Mouse (Mus musculus) forebrain, embryonic 13.5 days (tissue): ENCODE data around the gene Rtl1. TPM values are rescaled to one million over a fixed set of nuclear protein-coding genes. Genes with fewer than 3 reads are reported as not detected.
A peak's percentile ranks its signal among the peaks of the same experiment; 100 is the strongest.

ENCODE experiments used
- ATAC-seq: fragments of 200-750 bp; cut with Nextera tagmentation; 2 replicates; pipeline ENCODE4 v1.8.0; 2017
- H3K27ac ChIP-seq: fragments of 300-500 bp; sonication (generic); 2 replicates; pipeline ENCODE4 v1.5.1; 2015; ENCODE audit warnings: inconsistent platforms, mild to moderate bottlenecking, moderate library complexity
- H3K27me3 ChIP-seq: fragments of 300-500 bp; sonication (generic); 2 replicates; pipeline ENCODE4 v1.6.1; 2015; ENCODE audit warnings: mild to moderate bottlenecking, inconsistent platforms
- H3K36me3 ChIP-seq: fragments of 300-500 bp; sonication (generic); 2 replicates; pipeline ENCODE4 v1.6.1; 2015; ENCODE audit warnings: mild to moderate bottlenecking, inconsistent platforms; ENCODE audit not compliant: poor library complexity, severe bottlenecking
- H3K4me1 ChIP-seq: fragments of 300-500 bp; sonication (generic); 2 replicates; pipeline ENCODE4 v1.6.1; 2015; ENCODE audit warnings: inconsistent platforms
- H3K4me2 ChIP-seq: fragments of 300-500 bp; sonication (generic); 2 replicates; pipeline ENCODE4 v1.6.1; 2015; ENCODE audit warnings: inconsistent platforms, mild to moderate bottlenecking, moderate library complexity
- H3K4me3 ChIP-seq: fragments of 300-500 bp; sonication (generic); 2 replicates; pipeline ENCODE4 v1.5.1; 2015; ENCODE audit warnings: mild to moderate bottlenecking, inconsistent platforms
- H3K9ac ChIP-seq: fragments of 300-500 bp; sonication (generic); 2 replicates; pipeline ENCODE4 v1.6.1; 2015; ENCODE audit warnings: mild to moderate bottlenecking, inconsistent platforms
- H3K9me3 ChIP-seq: fragments of 300-500 bp; sonication (generic); replicated peaks from 2 replicates; pipeline ENCODE4 v1.6.1; 2016; ENCODE audit warnings: inconsistent platforms
- WGBS: fragments of 180-500 bp; shearing (Covaris S2); methylation state at CpG from one replicate; pipeline ENCODE4 v1.1.7; 2015; 5-methylcytosine and 5-hydroxymethylcytosine counted together
- polyA plus RNA-seq: library from polyadenylated mRNA; unstranded; fragments of >200 nt; fragmentation: Nextera tagmentation; extraction: Ambion mirVana; gene quantifications from 2 replicates; pipeline ENCODE4 v1.2.1, GENCODE M21; 2015

The Rtl1 gene
- polyA plus RNA-seq, 1 experiment from 2014 or later, result 0.99 TPM

- H3K36me3 ChIP-seq, result peaks cover 61% of the 10 kb centered on the region
- ATAC-seq, result no peak
- peaks cover 33% of the 10 kb centered on the region for H3K4me1 ChIP-seq
- H3K4me2 ChIP-seq, result no peak overlapping the region
- no peaks in the 10 kb centered on the region; the same call in 1 of the 2 replicates for H3K27me3 ChIP-seq
- no peak overlapping the region for H3K9ac ChIP-seq
- H3K9me3 ChIP-seq, result peaks cover 18% of the 10 kb centered on the region
- no peak overlapping the region for H3K27ac ChIP-seq
- 55% methylated on average over 13 of the region's 13 CpGs for WGBS
- no peak overlapping the region for H3K4me3 ChIP-seq
Measured at GRCm38 (mm10) chr12:109608576-109609440, 8.7 kb upstream of the Rtl1 start.

GRCm38 (mm10) chr12:109607953-109608352, 7.8 kb upstream of the Rtl1 start:
- Histone ChIP-seq H3K9me3 (peaks cover 18% of the 10 kb centered on the region), H3K4me3 (no peak overlapping the region), H3K36me3 (peaks cover 69% of the 10 kb centered on the region), H3K27ac (no peak overlapping the region), H3K9ac (no peak overlapping the region), H3K4me1 (peaks cover 27% of the 10 kb centered on the region), H3K4me2 (no peak overlapping the region), H3K27me3 (no peaks in the 10 kb centered on the region; the same call in 1 of the 2 replicates)
- WGBS, result 30% methylated on average over 9 of the region's 9 CpGs
- ATAC-seq, result no peak

GRCm38 (mm10) chr12:109607191-109607590, 7.1 kb upstream of the Rtl1 start:
- peaks cover 70% of the 10 kb centered on the region for H3K36me3 ChIP-seq
- peaks cover 27% of the 10 kb centered on the region for H3K4me1 ChIP-seq
- no peak for ATAC-seq
- H3K9ac ChIP-seq, result no peak overlapping the region
- no peak overlapping the region for H3K27ac ChIP-seq
- no peak overlapping the region for H3K4me2 ChIP-seq
- H3K9me3 ChIP-seq, result peaks cover 18% of the 10 kb centered on the region
- H3K27me3 ChIP-seq, result no peaks in the 10 kb centered on the region; the same call in 1 of the 2 replicates
- no peak overlapping the region for H3K4me3 ChIP-seq
- WGBS, result 44% methylated on average over 9 of the region's 9 CpGs

GRCm38 (mm10) chr12:109604982-109605721, 5.0 kb upstream of the Rtl1 start:
- H3K4me2 ChIP-seq, result no peak overlapping the region
- H3K27ac ChIP-seq, result no peak overlapping the region
- no peak for ATAC-seq
- peaks cover 27% of the 10 kb centered on the region for H3K4me1 ChIP-seq
- H3K27me3 ChIP-seq, result no peaks in the 10 kb centered on the region; the same call in 1 of the 2 replicates
- H3K36me3 ChIP-seq, result peaks cover 66% of the 10 kb centered on the region
- no peak overlapping the region for H3K9ac ChIP-seq
- no peak overlapping the region for H3K4me3 ChIP-seq
- H3K9me3 ChIP-seq, result peaks cover 8% of the 10 kb centered on the region
- WGBS, result 57% methylated on average over 16 of the region's 16 CpGs

GRCm38 (mm10) chr12:109598551-109599250, 1.4 kb downstream of the Rtl1 start:
- Histone ChIP-seq H3K36me3 (peaks cover 51% of the 10 kb centered on the region), H3K9ac (no peak overlapping the region)

GRCm38 (mm10) chr12:109596726-109597125, 3.4 kb downstream of the Rtl1 start:
- H3K4me3 ChIP-seq, result no peak overlapping the region
- H3K27me3 ChIP-seq, result no peaks in the 10 kb centered on the region
- 0 out of 2 replicates have a peak, but pooled peaks cover 15% of the 10 kb centered on the region for H3K4me1 ChIP-seq
- ATAC-seq, result no peak
- H3K27ac ChIP-seq, result no peak overlapping the region
- peaks cover 60% of the 10 kb centered on the region for H3K36me3 ChIP-seq
- no peak overlapping the region for H3K9ac ChIP-seq
- H3K4me2 ChIP-seq, result no peak overlapping the region
- 78% methylated on average over 3 of the region's 3 CpGs for WGBS
- no peaks in the 10 kb centered on the region for H3K9me3 ChIP-seq

More at GRCm38 (mm10) chr12:109598551-109599250, 1.4 kb downstream of the Rtl1 start:
- Histone ChIP-seq H3K4me1 (0 out of 2 replicates have a peak, but pooled peaks cover 15% of the 10 kb centered on the region), H3K4me3 (no peak overlapping the region), H3K4me2 (no peak overlapping the region), H3K9me3 (no peaks in the 10 kb centered on the region), H3K27me3 (no peaks in the 10 kb centered on the region), H3K27ac (no peak overlapping the region)
- ATAC-seq, result no peak
- WGBS, result 79% methylated on average over 12 of the region's 12 CpGs

GRCm38 (mm10) chr12:109596232-109596631, 3.9 kb downstream of the Rtl1 start:
- Histone ChIP-seq H3K9me3 (no peaks in the 10 kb centered on the region), H3K27me3 (no peaks in the 10 kb centered on the region), H3K9ac (no peak overlapping the region), H3K4me1 (0 out of 2 replicates have a peak, but pooled peaks cover 15% of the 10 kb centered on the region), H3K4me3 (no peak overlapping the region), H3K4me2 (no peak overlapping the region), H3K27ac (no peak overlapping the region), H3K36me3 (peaks cover 59% of the 10 kb centered on the region)
- 54% methylated on average over 8 of the region's 8 CpGs for WGBS
- no peak for ATAC-seq

- ATAC-seq, result no peak
- H3K4me3 ChIP-seq, result no peak overlapping the region
- H3K27ac ChIP-seq, result peak overlapping the region; percentile 31; the same call in 1 of the 2 replicates
- peaks cover 55% of the 10 kb centered on the region for H3K36me3 ChIP-seq
- H3K9ac ChIP-seq, result no peak overlapping the region
- 89% methylated on average over 6 of the region's 6 CpGs for WGBS
- H3K4me2 ChIP-seq, result no peak overlapping the region
- H3K9me3 ChIP-seq, result no peaks in the 10 kb centered on the region
- 0 out of 2 replicates have a peak, but pooled peaks cover 15% of the 10 kb centered on the region for H3K4me1 ChIP-seq
- no peaks in the 10 kb centered on the region for H3K27me3 ChIP-seq
Measured at GRCm38 (mm10) chr12:109595753-109596152, 4.4 kb downstream of the Rtl1 start.

GRCm38 (mm10) chr12:109594961-109595360, 5.2 kb downstream of the Rtl1 start:
- Histone ChIP-seq H3K4me1 (0 out of 2 replicates have a peak, but pooled peaks cover 15% of the 10 kb centered on the region), H3K27me3 (no peaks in the 10 kb centered on the region), H3K9me3 (no peaks in the 10 kb centered on the region), H3K27ac (no peak overlapping the region), H3K36me3 (peaks cover 56% of the 10 kb centered on the region), H3K9ac (no peak overlapping the region), H3K4me2 (no peak overlapping the region), H3K4me3 (no peak overlapping the region)
- WGBS, result 90% methylated on average over 7 of the region's 7 CpGs
- ATAC-seq, result no peak

GRCm38 (mm10) chr12:109582185-109582584, 17.9 kb downstream of the Rtl1 start:
- peaks cover 53% of the 10 kb centered on the region for H3K36me3 ChIP-seq

GRCm38 (mm10) chr12:109572259-109572658, 27.9 kb downstream of the Rtl1 start:
- Histone ChIP-seq H3K36me3 (peaks cover 93% of the 10 kb centered on the region), H3K9ac (no peak overlapping the region), H3K27me3 (no peaks in the 10 kb centered on the region), H3K9me3 (no peaks in the 10 kb centered on the region), H3K4me3 (no peak overlapping the region), H3K4me2 (no peak overlapping the region), H3K4me1 (no peaks in the 10 kb centered on the region), H3K27ac (no peak overlapping the region)
- no peak for ATAC-seq
- WGBS, result 89% methylated on average over 4 of the region's 4 CpGs

More at GRCm38 (mm10) chr12:109582185-109582584, 17.9 kb downstream of the Rtl1 start:
- no peaks in the 10 kb centered on the region for H3K4me1 ChIP-seq
- no peaks in the 10 kb centered on the region for H3K27me3 ChIP-seq
- H3K9me3 ChIP-seq, result no peaks in the 10 kb centered on the region
- ATAC-seq, result no peak
- no peak overlapping the region for H3K9ac ChIP-seq
- H3K4me3 ChIP-seq, result no peak overlapping the region
- no peak overlapping the region for H3K4me2 ChIP-seq
- H3K27ac ChIP-seq, result no peak overlapping the region
- 82% methylated on average over 5 of the region's 5 CpGs for WGBS
